Mouse (Mus musculus) embryonic fibroblast, embryonic 13.5 days (primary cell): ENCODE data around the gene Chka.

Experiments
- CTCF ChIP-seq: IDR thresholded peaks from 2 replicates; pipeline ENCODE4 v1.5.1; 2011; ENCODE audit warnings: mild to moderate bottlenecking, control low read depth, low read length, moderate library complexity, borderline replicate concordance; ENCODE audit not compliant: insufficient read depth
- POLR2A ChIP-seq: IDR thresholded peaks from 2 replicates; pipeline ENCODE4 v1.6.1; 2011; ENCODE audit warnings: low read depth, mild to moderate bottlenecking, control low read depth, low read length, moderate library complexity

- TF ChIP-seq POLR2A (no peak), CTCF (no peak)
These were observed 19.9 kb upstream of the Chka start for GRCm38 (mm10) chr19:3831716-3832115.
